9 mouse cellular contexts compared by ENCODE assay signal in the genomic region with DNA sequence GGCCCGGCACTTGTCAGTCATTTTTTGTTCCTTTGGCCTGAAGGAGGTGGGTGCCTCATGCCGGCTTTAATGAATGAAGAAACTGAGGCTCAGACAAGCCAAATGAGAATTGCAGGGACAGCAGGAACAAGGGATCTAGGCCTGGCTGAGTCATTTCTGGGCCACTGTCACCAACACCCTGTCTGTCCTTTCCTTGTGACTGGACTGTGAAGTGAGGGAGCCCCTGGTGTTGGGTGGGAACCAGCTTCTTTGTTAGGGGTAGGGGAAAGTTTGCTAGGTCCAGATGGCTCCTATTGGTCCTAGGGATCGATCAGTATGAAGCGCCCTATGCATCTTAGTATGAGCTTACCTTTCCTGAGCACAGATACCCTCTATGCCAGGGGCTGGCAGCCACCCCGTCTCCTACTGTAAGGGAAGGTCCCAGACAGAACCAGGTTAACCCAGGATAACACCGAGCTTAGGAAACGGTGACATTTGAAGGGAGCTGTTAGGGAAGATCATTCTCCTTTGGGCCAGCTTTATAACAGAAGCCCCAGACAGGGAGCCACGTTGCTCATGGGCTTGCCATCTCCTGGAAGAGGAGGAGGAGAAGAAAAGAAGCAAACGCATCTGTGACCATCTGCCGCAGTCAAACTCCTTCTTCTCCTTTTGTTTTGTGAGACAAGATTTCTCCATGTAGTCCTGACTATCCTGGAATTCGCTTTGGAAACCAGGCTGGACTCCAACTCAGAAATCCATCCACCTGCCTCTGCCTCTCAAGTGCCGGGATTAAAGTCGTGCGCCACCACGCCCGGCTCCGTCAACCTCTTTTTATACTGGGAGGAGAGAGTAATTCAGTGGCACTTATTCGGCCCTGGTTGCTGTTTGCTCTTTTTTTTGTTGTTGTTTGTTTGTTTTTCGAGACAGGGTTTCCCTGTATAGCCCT. TPM values are rescaled to one million over a fixed set of nuclear protein-coding genes. Genes with fewer than 3 reads are reported as not detected.
DNase-seq lines count a peak whose midpoint lies in the region; ATAC-seq and TF ChIP-seq lines count a peak whose summit lies in the region.
"Had no signal": no experiment of that assay in that cellular context is flagged by ENCODE, and none has a peak within 500 bp of the region (broad histone marks: within the 10 kb centered on the region; RNA-seq: fewer than 3 reads in every experiment).

No protein-coding gene starts in this region.

- no peak for TF ChIP-seq CTCF in kidney, adult 2 months (conservative IDR thresholded peaks at IDR 0.05; ENCODE audit: insufficient read depth, insufficient read length, low read depth, low read length)

- WGBS in kidney, adult 2 months, result 82% methylated on average over 19 of the region's 19 CpGs
- 79% methylated on average over 19 of the region's 19 CpGs for WGBS in embryonic facial prominence, embryonic 12.5 days
- WGBS in hindbrain, embryonic 16.5 days, result 87% methylated on average over 19 of the region's 19 CpGs
- WGBS in midbrain, embryonic 14.5 days, result 80% methylated on average over 19 of the region's 19 CpGs

- no peaks in the 10 kb centered on the region for H3K36me3 ChIP-seq in kidney, adult 2 months (ENCODE audit: control insufficient read depth, insufficient read depth, low read length)
- 0 out of 2 replicates have a peak, but pooled peaks cover 6% of the 10 kb centered on the region for H3K36me3 ChIP-seq in embryonic facial prominence, embryonic 12.5 days
- no peaks in the 10 kb centered on the region for H3K36me3 ChIP-seq in hindbrain, embryonic 16.5 days (ENCODE audit: control insufficient read depth, insufficient read depth, low read length)
- no peaks in the 10 kb centered on the region for H3K36me3 ChIP-seq in midbrain, embryonic 14.5 days (ENCODE audit: control insufficient read depth, insufficient read depth, low read length)

- peak overlapping the region; percentile 64; the same call in 1 of the 2 replicates for H3K27ac ChIP-seq in kidney, adult 2 months (ENCODE audit: insufficient read depth, low read depth, low read length)
- H3K27ac ChIP-seq in embryonic facial prominence, embryonic 12.5 days, result no peak overlapping the region
- H3K27ac ChIP-seq in hindbrain, embryonic 16.5 days (ENCODE audit: low read depth, low read length), result no peak overlapping the region
- no peak overlapping the region for H3K27ac ChIP-seq in midbrain, embryonic 14.5 days (replicated peaks; ENCODE audit: low read depth, low read length)

- peaks cover 37% of the 10 kb centered on the region for H3K4me1 ChIP-seq in kidney, adult 2 months (ENCODE audit: control insufficient read depth, insufficient read depth, low read length)
- peaks cover 25% of the 10 kb centered on the region; the same call in 1 of the 2 replicates for H3K4me1 ChIP-seq in embryonic facial prominence, embryonic 12.5 days
- peaks cover 33% of the 10 kb centered on the region for H3K4me1 ChIP-seq in hindbrain, embryonic 16.5 days (ENCODE audit: control insufficient read depth, insufficient read depth, low read depth, low read length)
- peaks cover 36% of the 10 kb centered on the region for H3K4me1 ChIP-seq in midbrain, embryonic 14.5 days (ENCODE audit: control insufficient read depth, insufficient read depth, low read length)

- H3K4me2 ChIP-seq in embryonic facial prominence, embryonic 12.5 days (replicated peaks), result peak overlapping the region; percentile 99
- peak overlapping the region; percentile 100 for H3K4me2 ChIP-seq in hindbrain, embryonic 16.5 days (ENCODE audit: low read length)
- H3K4me2 ChIP-seq in midbrain, embryonic 14.5 days (ENCODE audit: low read length), result peak overlapping the region; percentile 98

- no peak overlapping the region for H3K4me3 ChIP-seq in kidney, adult 2 months (ENCODE audit: insufficient read depth, low read depth, low read length)
- H3K4me3 ChIP-seq in embryonic facial prominence, embryonic 12.5 days, result 0 out of 2 replicates have a peak overlapping the region, but pooled peaks have one; percentile 63
- peak overlapping the region; percentile 83; the same call in 1 of the 2 replicates for H3K4me3 ChIP-seq in hindbrain, embryonic 16.5 days (ENCODE audit: low read length)
- H3K4me3 ChIP-seq in midbrain, embryonic 14.5 days (replicated peaks; ENCODE audit: low read depth, low read length), result peak overlapping the region; percentile 70; the same call in 1 of the 2 replicates

- no peaks in the 10 kb centered on the region for H3K27me3 ChIP-seq in kidney, adult 2 months (replicated peaks; ENCODE audit: control insufficient read depth, insufficient read depth, low read length)
- H3K27me3 ChIP-seq in embryonic facial prominence, embryonic 12.5 days, result peaks cover 37% of the 10 kb centered on the region
- H3K27me3 ChIP-seq in hindbrain, embryonic 16.5 days (replicated peaks; ENCODE audit: control insufficient read depth, insufficient read depth, low read length), result peaks cover 7% of the 10 kb centered on the region
- peaks cover 12% of the 10 kb centered on the region; the same call in 1 of the 2 replicates for H3K27me3 ChIP-seq in midbrain, embryonic 14.5 days (ENCODE audit: control insufficient read depth, insufficient read depth, low read length)
- H3K27me3 ChIP-seq: Patski had no signal

- no peaks in the 10 kb centered on the region for H3K9me3 ChIP-seq in embryonic facial prominence, embryonic 12.5 days
- H3K9me3 ChIP-seq in hindbrain, embryonic 16.5 days (ENCODE audit: control insufficient read depth, low read length), result no peaks in the 10 kb centered on the region
- H3K9me3 ChIP-seq in midbrain, embryonic 14.5 days (ENCODE audit: control insufficient read depth, low read length), result no peaks in the 10 kb centered on the region

- no peak for ATAC-seq in embryonic facial prominence, embryonic 12.5 days (ENCODE audit: insufficient number of reproducible peaks, insufficient read depth, low FRiP score, low TSS enrichment)
- ATAC-seq in hindbrain, embryonic 16.5 days, result no peak
- ATAC-seq in midbrain, embryonic 14.5 days (ENCODE audit: low FRiP score, low TSS enrichment), result no peak

- no peak for TF ChIP-seq POLR2A in kidney, adult 2 months (IDR thresholded peaks at IDR 0.05; ENCODE audit: low read depth, low read length)

- no peak overlapping the region for H3K9ac ChIP-seq in embryonic facial prominence, embryonic 12.5 days
- H3K9ac ChIP-seq in hindbrain, embryonic 16.5 days (ENCODE audit: low read depth, low read length), result peak overlapping the region; percentile 83; the same call in 1 of the 2 replicates
- H3K9ac ChIP-seq in midbrain, embryonic 14.5 days (replicated peaks; ENCODE audit: low read length), result peak overlapping the region; percentile 67; the same call in 1 of the 2 replicates

- DNase-seq in kidney, adult 2 months, result no peak
- DNase-seq in kidney, adult 9 months, result no peak
- no peak for DNase-seq in midbrain, embryonic 14.5 days
- DNase-seq in spleen, postnatal 36 days (ENCODE audit: low spot score in 2 of 2), result no peak
- no peak for DNase-seq in thymus, postnatal 4 days
- DNase-seq in thymus, adult 18-20 months, result no peak

RNA-seq across cellular contexts. Expression of gene Nbeal2, which starts 1.0 kb away (rescaled TPM):
- 41.6 and 49.2 TPM in 2 replicates for polyA plus RNA-seq in kidney, adult 2 months (2012; rRNA removed)
- polyA plus RNA-seq in embryonic facial prominence, embryonic 12.5 days (2016; fragmentation: Nextera tagmentation; extraction: Ambion mirVana), result 1.2 and 1.7 TPM in 2 replicates
- polyA plus RNA-seq in hindbrain, embryonic 16.5 days (2015; fragmentation: Nextera tagmentation; extraction: Ambion mirVana), result 3.2 and 4.8 TPM in 2 replicates
- 3.6 and 5.3 TPM in 2 replicates for polyA plus RNA-seq in midbrain, embryonic 14.5 days (2014; fragmentation: Nextera tagmentation; extraction: Ambion mirVana)

RNA-seq across cellular contexts. Expression of gene Ccdc12, which starts 1.3 kb away (rescaled TPM):
- 95.9 and 125 TPM in 2 replicates for polyA plus RNA-seq in kidney, adult 2 months (2012; rRNA removed)
- polyA plus RNA-seq in embryonic facial prominence, embryonic 12.5 days (2016; fragmentation: Nextera tagmentation; extraction: Ambion mirVana), result 118 and 120 TPM in 2 replicates
- 88.5 and 101 TPM in 2 replicates for polyA plus RNA-seq in hindbrain, embryonic 16.5 days (2015; fragmentation: Nextera tagmentation; extraction: Ambion mirVana)
- 106 and 122 TPM in 2 replicates for polyA plus RNA-seq in midbrain, embryonic 14.5 days (2014; fragmentation: Nextera tagmentation; extraction: Ambion mirVana)

RNA-seq across cellular contexts. Expression of gene Nradd, which starts 30.7 kb away (rescaled TPM):
- 4.3 and 6.2 TPM in 2 replicates for polyA plus RNA-seq in kidney, adult 2 months (2012; rRNA removed)
- 58.8 and 59.8 TPM in 2 replicates for polyA plus RNA-seq in embryonic facial prominence, embryonic 12.5 days (2016; fragmentation: Nextera tagmentation; extraction: Ambion mirVana)
- polyA plus RNA-seq in hindbrain, embryonic 16.5 days (2015; fragmentation: Nextera tagmentation; extraction: Ambion mirVana), result 25.8 and 30.1 TPM in 2 replicates
- polyA plus RNA-seq in midbrain, embryonic 14.5 days (2014; fragmentation: Nextera tagmentation; extraction: Ambion mirVana), result 22.2 and 33.7 TPM in 2 replicates
